Mouse (Mus musculus) cerebellum, postnatal 25 days (tissue): ENCODE results near the gene Sephs1.

Experiments
- DNase-seq, 2 experiments: peaks; one replicate each; pipeline ENCODE4 v3.0.0; 2021; ENCODE audit warnings: mixed read lengths in 2 of 2

Sephs1 gene

DNA sequence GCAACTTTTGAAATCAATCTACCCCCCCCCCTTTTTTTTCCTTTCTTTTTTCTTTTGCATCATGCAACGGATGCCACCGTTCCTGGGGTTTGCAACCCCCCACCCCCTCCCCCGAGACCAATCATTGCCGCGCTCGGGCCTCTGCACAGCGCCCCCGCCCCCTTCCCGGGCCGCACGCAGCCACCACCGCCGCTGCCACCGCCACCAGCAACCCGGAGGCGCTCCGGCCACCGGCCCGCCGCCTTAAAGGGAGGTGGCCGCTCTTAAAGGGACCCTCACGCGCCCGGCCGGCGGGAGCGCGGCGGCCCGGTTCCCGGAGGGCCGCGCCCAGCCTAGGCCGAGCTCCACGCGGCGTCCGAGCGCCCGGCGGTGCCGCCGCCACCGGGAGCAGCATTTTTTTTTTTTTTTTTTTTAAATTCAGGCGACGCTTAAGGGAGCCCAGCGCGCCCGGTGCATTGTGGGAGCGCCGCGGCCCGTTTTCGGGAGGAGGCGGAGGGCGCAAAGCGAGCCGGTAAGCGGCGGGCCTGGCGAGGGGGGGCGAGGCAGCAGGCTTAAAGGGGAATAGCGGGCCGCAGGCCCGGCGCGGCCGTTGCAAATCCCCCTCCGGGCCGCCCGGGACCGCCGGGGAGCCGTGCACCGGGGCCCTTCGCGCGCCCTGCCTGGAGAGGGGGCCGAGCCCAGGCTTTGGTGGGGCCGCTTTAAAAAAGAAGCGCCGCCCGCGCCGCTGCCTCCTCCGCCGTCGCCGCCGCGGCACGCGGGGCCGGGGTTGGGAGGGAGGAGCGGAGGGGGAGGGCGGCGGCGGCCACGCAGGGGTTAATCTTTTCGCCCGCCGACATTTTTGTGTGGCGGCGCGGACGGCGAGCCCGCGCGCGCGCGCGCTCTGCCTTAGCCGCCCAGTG is at the start of gene Sephs1:
Sephs1 (plus strand) TSS at position 215 of the 899 bp plus-strand sequence.
- DNase-seq, result peak; percentile 92 to 94

DNA sequence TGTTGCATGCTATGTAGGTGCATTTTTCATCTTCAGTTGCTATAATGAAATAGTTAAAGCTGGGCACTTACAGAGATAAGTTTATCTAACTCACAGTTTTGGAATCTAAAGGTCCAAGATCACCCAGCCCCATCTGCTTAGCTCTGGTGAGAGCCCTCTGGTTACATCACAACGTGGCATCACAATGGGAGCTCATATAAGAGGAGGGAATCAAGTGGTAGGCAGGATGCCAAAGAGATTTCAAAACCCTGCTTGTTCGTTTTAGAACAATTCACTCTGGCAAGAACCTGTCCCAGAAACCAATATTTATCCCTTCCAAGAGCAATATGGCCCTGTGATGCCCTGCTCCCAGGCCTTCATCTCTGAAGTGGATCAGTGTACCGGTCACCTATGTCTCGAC is 49.2 kb upstream of the Sephs1 start:
- DNase-seq, result no peak

GRCm38 (mm10) chr2:4849449-4849848 is 31.9 kb upstream of the Sephs1 start:
- DNase-seq, result no peak

GRCm38 (mm10) chr2:4857186-4857585 is 24.2 kb upstream of the Sephs1 start:
- no peak for DNase-seq

DNA sequence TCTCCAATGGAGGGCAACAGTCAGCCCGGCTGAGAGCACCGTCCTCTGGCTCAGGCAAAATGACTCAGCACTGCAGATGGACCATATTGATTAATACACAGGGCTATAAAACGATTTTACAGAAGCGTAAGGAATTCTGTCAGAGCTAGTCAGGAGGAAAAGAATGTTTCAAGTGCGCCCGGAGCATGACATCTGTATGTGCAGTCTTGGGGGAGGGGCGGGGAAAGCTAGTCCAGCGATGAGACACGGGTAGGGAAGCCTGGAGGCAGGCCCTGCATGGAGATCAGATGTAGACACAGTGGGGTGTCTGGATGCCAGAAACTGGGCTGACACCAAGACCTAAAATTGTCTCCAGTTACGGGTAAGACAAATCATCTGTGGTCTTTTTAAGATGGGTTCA is 23.2 kb upstream of the Sephs1 start:
- no peak for DNase-seq

- peak; percentile 80 to 87 for DNase-seq
Measured at GRCm38 (mm10) chr2:4864008-4864816, 17.2 kb upstream of the Sephs1 start.

GRCm38 (mm10) chr2:4864817-4865296 is 16.5 kb upstream of the Sephs1 start:
- no peak for DNase-seq

DNA sequence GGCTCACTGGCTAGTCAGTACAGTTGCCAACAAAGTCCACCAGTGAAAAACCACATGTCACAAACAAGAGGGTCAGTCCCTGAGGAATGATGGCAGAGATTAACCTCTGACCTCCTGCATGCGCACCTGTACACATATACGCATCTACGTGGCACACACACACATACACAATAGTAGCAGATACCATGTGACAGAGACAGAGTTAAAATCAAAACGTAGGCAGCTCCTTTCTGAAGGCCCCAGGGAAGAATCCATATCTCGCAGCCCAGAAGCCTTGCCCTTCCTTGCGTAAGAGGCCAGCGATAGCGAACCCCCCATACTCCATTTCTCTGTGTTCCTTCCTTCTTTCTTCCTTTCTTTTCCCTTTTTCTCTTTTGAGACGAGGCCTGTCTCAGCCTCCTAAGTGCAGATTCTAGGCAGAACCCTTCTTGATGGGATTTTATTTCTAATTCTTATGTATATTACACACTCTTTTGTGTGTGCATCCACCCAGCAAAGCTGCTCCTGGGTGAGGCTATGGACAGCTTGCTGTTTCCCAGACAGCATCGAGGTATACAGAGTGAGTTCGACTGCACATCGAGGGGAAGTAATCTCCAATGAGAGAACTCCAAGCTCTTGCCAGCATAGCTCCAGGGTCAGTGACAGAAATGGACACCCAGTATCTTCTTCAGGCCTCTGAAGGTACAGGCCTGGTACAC is 13.2 kb upstream of the Sephs1 start:
- DNase-seq, result no peak

GRCm38 (mm10) chr2:4872740-4873139 is 8.6 kb upstream of the Sephs1 start:
- no peak for DNase-seq

- DNase-seq, result no peak
Measured at GRCm38 (mm10) chr2:4873331-4873730, 8.0 kb upstream of the Sephs1 start.

- no peak for DNase-seq
Measured at GRCm38 (mm10) chr2:4875090-4875489, 6.3 kb upstream of the Sephs1 start.

- DNase-seq, result no peak
Measured at GRCm38 (mm10) chr2:4876131-4876530, 5.2 kb upstream of the Sephs1 start.

DNA sequence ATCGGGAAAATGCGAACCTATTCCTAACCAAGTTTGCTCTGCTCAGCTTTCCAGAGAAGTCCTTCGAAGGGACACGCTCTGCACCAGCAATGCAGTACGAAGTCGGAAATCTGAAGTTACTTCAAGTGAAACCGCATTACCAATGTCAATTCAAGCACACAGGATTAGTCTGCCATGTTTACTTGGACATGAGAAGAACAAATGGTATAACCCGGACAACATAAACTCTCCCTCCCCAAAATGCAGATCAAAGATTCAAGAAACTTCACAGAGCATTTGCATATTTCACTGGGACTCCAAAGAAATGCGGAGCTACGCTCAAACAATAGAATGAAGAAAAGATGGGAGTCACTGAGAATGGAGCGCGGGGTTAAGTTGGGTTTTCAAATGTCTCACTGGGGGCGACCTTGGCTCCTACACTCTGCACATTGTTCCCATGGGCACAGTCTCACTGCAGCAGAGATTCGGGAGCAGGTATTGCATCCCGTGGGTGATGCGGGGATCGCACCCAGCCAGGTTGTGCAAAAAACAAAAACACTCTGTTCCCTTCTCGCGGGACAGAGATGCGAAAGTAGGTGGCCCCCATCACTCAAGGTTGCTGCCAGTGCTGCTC is 521 bp upstream of the Sephs1 start:
- DNase-seq, result peak in 1 of 2 experiments; percentile 57

DNA sequence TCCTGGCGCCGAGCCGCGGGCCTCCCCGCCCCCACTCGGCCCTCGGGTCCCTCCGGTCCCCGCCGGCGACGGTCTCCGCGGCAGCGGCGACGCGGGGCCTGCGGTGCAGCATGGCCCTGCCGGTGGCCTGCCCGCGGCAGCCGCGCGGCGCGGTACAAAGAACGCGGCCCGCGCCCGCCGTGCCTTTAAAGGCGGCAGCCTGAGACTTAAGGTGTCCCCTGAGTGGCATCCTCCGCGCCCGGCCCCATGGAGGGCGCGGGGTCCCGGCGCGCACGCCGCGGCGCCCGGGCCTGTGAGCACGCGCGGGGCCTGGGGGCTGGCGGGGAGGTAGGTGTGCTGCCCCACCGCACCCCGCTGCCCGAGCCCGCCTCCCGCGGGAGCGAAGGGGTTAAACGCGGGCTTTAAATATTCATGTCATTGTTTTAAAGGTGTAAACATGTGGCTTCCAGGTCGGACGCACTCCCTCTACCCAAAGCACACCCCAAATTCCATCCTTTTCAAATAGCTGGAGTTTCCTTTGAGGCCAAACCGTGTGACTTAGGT is 956 bp downstream of the Sephs1 start:
- peak; percentile 82 to 92 for DNase-seq

GRCm38 (mm10) chr2:4883009-4883704 is 1.8 kb downstream of the Sephs1 start:
- DNase-seq, result no peak

- DNase-seq, result no peak
Measured at GRCm38 (mm10) chr2:4886896-4887295, 5.5 kb downstream of the Sephs1 start.

- no peak for DNase-seq
Measured at GRCm38 (mm10) chr2:4895598-4895997, 14.2 kb downstream of the Sephs1 start.

DNA sequence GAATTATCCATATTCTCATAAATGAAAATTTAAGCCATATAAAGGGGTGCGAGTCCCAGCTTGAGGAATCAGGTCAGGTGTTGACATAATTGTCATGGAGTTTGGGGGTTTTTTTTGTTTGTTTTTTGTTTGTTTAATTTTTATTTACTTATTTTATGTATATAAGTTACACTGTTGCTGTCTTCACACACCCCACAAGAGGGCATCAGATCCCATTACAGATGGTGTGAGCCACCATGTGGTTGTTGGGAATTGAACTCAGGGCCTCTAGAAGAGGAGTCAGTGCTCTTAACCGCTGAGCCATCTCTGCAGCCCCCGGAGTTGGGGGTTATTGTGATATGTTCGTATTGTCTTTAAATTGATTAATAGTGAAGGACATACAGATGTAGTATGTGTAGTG is 15.6 kb downstream of the Sephs1 start:
- DNase-seq, result no peak

DNA sequence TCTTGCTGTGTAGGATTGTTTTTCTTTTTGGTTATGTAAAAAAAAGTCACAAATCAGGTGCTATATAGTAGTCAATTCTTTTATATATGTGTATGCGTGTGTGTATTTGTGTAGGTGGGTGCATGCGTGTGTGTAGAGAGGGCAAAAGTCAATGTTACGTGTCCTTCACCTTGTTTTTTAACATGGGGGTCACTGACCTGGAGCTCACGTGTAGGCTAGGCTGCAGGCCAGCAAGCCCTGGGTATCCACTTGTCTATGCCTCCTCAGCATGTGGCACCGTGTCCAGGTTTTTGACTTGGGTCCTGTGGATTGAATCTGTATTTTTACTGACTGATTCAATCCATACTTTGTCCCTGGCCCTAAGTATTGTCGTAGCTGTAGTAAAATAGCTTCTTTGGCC is 19.3 kb downstream of the Sephs1 start:
- DNase-seq, result no peak

DNA sequence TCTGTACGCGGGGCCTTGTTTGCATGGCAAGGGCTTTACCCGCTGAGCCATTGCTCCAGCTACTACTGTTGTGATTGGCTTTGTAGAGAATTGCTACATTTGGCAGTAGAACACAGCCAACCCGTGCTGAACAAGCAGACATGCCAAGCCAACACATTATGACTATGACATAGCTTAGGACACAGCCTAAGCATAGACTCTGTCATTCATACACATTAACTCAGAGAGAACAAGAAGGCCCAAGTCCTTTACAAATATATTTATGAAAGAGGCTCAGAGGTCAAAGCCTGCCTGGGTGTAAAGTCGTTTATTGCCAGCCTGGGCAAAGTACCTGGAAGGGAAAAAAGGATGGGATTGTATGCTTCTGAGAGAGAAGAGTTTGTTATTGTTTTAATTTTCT is 21.0 kb downstream of the Sephs1 start:
- no peak for DNase-seq

DNA sequence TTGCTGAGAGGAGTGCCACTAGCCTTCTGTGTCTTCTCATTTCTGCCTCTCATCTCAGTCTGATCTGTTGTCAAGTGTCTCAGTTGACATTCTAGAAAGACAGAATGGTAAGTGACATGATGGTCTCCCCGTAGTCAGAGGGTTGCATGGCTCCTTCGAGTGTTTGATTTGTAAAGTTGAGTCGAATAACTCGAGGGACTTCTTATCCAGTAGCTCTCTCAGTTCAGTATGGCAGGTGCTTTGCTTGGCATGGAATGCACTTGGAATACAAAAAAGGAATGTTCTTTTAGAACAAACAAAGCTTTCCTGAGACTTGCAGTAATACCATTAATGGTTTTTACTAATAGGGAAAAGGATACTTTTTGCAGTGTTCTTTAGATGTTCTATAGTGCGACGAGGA is 25.8 kb downstream of the Sephs1 start:
- no peak for DNase-seq

- DNase-seq, result no peak
Measured at GRCm38 (mm10) chr2:4907916-4908315, 26.6 kb downstream of the Sephs1 start.
